Mouse (Mus musculus) liver, embryonic 13.5 days (tissue): ENCODE measurements around the gene Fam102b. TPM values are rescaled to one million over a fixed set of nuclear protein-coding genes. Genes with fewer than 3 reads are reported as not detected.

ENCODE experiments used
- ATAC-seq: fragments of 200-750 bp; cut with Nextera tagmentation; 2 replicates; pipeline ENCODE4 v1.8.0; 2017; ENCODE audit warnings: low read depth, mild to moderate bottlenecking, moderate number of reproducible peaks, moderate library complexity
- DNase-seq: peaks from one replicate; pipeline ENCODE4 v3.0.0; 2022
- H3K27ac ChIP-seq: fragments of 300-500 bp; sonication (generic); 2 replicates; pipeline ENCODE4 v1.5.1; 2015; ENCODE audit warnings: moderate library complexity, mild to moderate bottlenecking, inconsistent platforms
- H3K27me3 ChIP-seq: fragments of 300-500 bp; sonication (generic); 2 replicates; pipeline ENCODE4 v1.6.1; 2015; ENCODE audit warnings: mild to moderate bottlenecking, inconsistent platforms
- H3K36me3 ChIP-seq: fragments of 300-500 bp; sonication (generic); 2 replicates; pipeline ENCODE4 v1.6.1; 2015; ENCODE audit warnings: mild to moderate bottlenecking, inconsistent platforms
- H3K4me1 ChIP-seq: fragments of 300-500 bp; sonication (generic); replicated peaks from 2 replicates; pipeline ENCODE4 v1.6.1; 2015; ENCODE audit warnings: inconsistent platforms
- H3K4me2 ChIP-seq: fragments of 300-500 bp; sonication (generic); 2 replicates; pipeline ENCODE4 v1.6.1; 2015; ENCODE audit warnings: inconsistent platforms, mild to moderate bottlenecking, moderate library complexity
- H3K4me3 ChIP-seq: fragments of 300-500 bp; sonication (generic); replicated peaks from 2 replicates; pipeline ENCODE4 v1.5.1; 2015; ENCODE audit warnings: mild to moderate bottlenecking, inconsistent platforms
- H3K9ac ChIP-seq: fragments of 300-500 bp; sonication (generic); 2 replicates; pipeline ENCODE4 v1.6.1; 2015; ENCODE audit warnings: mild to moderate bottlenecking, inconsistent platforms
- H3K9me3 ChIP-seq: fragments of 300-500 bp; sonication (generic); replicated peaks from 2 replicates; pipeline ENCODE4 v1.6.1; 2016; ENCODE audit warnings: inconsistent platforms
- WGBS: fragments of 180-500 bp; shearing (Covaris S2); methylation state at CpG from one replicate; pipeline ENCODE4 v1.1.7; 2015; ENCODE audit not compliant: insufficient replicate concordance; 5-methylcytosine and 5-hydroxymethylcytosine counted together
- polyA plus RNA-seq: library from polyadenylated mRNA; unstranded; fragments of >200 nt; fragmentation: Nextera tagmentation; extraction: Ambion mirVana; gene quantifications from 2 replicates; pipeline ENCODE4 v1.2.1, GENCODE M21; 2015

Gene Fam102b
- polyA plus RNA-seq, 1 experiment from 2014 or later, result 1.9 TPM

DNA sequence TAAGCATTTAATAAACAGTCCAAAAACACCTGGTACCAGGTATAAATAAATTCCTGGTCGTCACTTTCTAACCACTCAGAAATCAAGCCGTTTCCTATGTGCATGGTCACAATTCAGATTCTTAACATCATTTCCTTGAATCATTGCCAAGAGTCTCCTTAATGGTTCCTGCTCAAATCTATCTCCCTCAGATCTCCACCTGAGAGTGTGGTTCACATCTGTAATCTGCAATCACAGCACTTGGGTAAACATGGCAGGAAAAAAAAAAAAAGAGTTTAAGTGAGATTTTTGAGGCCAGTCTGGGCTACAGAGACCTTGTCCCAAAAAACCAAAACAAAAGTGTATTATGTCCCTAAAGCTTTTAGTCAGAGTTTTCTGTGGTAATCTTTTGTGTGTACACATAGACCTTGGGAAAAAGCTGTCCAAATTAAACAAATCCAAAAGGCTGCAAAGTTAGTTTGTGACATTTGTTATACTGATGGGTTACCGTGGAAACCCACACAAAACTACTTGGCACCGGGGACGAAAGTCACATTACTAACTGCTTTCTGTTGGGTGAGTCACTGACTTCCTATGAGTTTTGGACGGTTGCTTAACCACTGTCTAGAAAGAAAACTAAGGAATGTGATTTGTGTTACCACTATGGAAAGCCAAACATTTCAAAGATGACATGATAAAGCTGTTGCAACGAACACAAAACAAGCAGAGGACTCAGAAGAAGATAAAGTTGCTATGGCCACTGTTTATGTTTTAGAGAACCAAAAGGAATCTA is 16.7 kb downstream of the Fam102b start:
- H3K27me3 ChIP-seq, result no peaks in the 10 kb centered on the region
- H3K36me3 ChIP-seq, result no peaks in the 10 kb centered on the region
- H3K27ac ChIP-seq, result no peak overlapping the region
- no peak overlapping the region for H3K4me3 ChIP-seq
- no peak overlapping the region for H3K9ac ChIP-seq
- DNase-seq (no peak), ATAC-seq (no peak)
- WGBS, result 46% methylated on average over 7 of the region's 7 CpGs
- no peaks in the 10 kb centered on the region for H3K9me3 ChIP-seq
- no peak overlapping the region for H3K4me2 ChIP-seq
- 0 out of 2 replicates have a peak, but pooled peaks cover 7% of the 10 kb centered on the region for H3K4me1 ChIP-seq

DNA sequence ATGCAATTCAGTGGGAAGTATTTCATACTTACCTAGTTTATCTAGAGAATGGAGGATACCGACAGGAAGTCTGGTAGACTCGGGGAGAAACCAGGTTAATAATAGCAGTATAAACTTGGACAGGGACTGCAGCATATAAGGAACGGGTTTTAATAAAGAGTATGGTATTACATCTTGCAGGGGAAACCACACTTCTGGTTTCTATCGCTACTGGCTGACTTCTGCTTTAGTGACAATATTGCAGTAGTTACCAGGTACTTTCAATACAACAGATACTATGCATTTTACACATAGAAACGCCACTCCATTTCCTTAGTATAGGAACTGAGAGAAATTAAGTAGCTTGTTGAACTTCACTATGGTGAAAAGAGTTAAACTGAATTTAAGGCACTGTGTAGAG is 19.2 kb downstream of the Fam102b start:
- DNase-seq (no peak), ATAC-seq (no peak)
- Histone ChIP-seq H3K9ac (no peak overlapping the region), H3K9me3 (no peaks in the 10 kb centered on the region), H3K4me3 (no peak overlapping the region), H3K27ac (no peak overlapping the region), H3K36me3 (no peaks in the 10 kb centered on the region), H3K27me3 (no peaks in the 10 kb centered on the region), H3K4me2 (no peak overlapping the region), H3K4me1 (0 out of 2 replicates have a peak, but pooled peaks cover 7% of the 10 kb centered on the region)
- 47% methylated on average over 5 of the region's 5 CpGs for WGBS

- Histone ChIP-seq H3K36me3 (no peaks in the 10 kb centered on the region), H3K4me1 (0 out of 2 replicates have a peak, but pooled peaks cover 3% of the 10 kb centered on the region), H3K4me3 (no peak overlapping the region), H3K27ac (no peak overlapping the region), H3K27me3 (no peaks in the 10 kb centered on the region), H3K4me2 (no peak overlapping the region), H3K9ac (no peak overlapping the region), H3K9me3 (no peaks in the 10 kb centered on the region)
- no peak for DNase-seq
- ATAC-seq, result no peak
- WGBS, result 72% methylated on average over 5 of the region's 5 CpGs
Observed at GRCm38 (mm10) chr3:109005777-109006176, 21.6 kb downstream of the Fam102b start.

GRCm38 (mm10) chr3:108999173-108999572 is 28.2 kb downstream of the Fam102b start:
- Histone ChIP-seq H3K4me2 (no peak overlapping the region), H3K9me3 (no peaks in the 10 kb centered on the region), H3K27ac (no peak overlapping the region), H3K27me3 (no peaks in the 10 kb centered on the region), H3K36me3 (no peaks in the 10 kb centered on the region), H3K9ac (no peak overlapping the region), H3K4me3 (no peak overlapping the region), H3K4me1 (peaks cover 31% of the 10 kb centered on the region)
- ATAC-seq (no peak), DNase-seq (no peak)
- WGBS, result 72% methylated on average over 1 of the region's 1 CpGs

GRCm38 (mm10) chr3:108997762-108998161 is 29.6 kb downstream of the Fam102b start:
- WGBS, result 21% methylated on average over 4 of the region's 4 CpGs
- H3K27ac ChIP-seq, result no peak overlapping the region

GRCm38 (mm10) chr3:108997284-108997683 is 30.1 kb downstream of the Fam102b start:
- no peak for DNase-seq
- Histone ChIP-seq H3K4me3 (peak overlapping the region; percentile 25), H3K27me3 (no peaks in the 10 kb centered on the region), H3K4me1 (peaks cover 47% of the 10 kb centered on the region), H3K27ac (no peak overlapping the region; the same call in 1 of the 2 replicates), H3K36me3 (no peaks in the 10 kb centered on the region), H3K9ac (0 out of 2 replicates have a peak overlapping the region, but pooled peaks have one; percentile 19), H3K9me3 (no peaks in the 10 kb centered on the region), H3K4me2 (peak overlapping the region; percentile 57)
- 16% methylated on average over 11 of the region's 11 CpGs for WGBS
- peak; percentile 53 for ATAC-seq

More at GRCm38 (mm10) chr3:108997762-108998161, 29.6 kb downstream of the Fam102b start:
- peak; percentile 47 for DNase-seq
- ATAC-seq, result peak; percentile 78; the same call in 1 of the 2 replicates
- Histone ChIP-seq H3K4me2 (peak overlapping the region; percentile 57), H3K27me3 (no peaks in the 10 kb centered on the region), H3K4me3 (peak overlapping the region; percentile 25), H3K9ac (no peak overlapping the region), H3K4me1 (peaks cover 44% of the 10 kb centered on the region), H3K9me3 (no peaks in the 10 kb centered on the region), H3K36me3 (no peaks in the 10 kb centered on the region)

DNA sequence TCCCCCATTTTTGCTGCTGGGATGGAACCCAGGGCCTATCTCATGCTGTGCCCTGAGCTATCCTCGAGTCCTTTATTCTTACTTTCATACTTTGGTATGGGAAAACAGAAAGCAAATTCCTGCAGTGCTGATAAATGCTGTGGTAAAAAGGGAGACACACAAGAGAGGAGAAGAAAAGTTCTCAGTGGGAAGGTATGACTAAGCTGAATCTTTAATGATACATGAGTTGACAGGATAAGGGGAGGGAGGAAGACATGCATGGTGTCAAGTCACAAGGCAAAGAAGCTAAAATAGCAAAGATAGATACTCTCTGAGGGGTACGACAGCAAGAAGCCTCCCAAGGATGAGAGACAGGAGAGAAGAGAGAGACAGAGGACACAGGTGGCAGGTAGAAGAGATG is 32.0 kb downstream of the Fam102b start:
- H3K36me3 ChIP-seq, result no peaks in the 10 kb centered on the region
- H3K4me3 ChIP-seq, result no peak overlapping the region
- H3K9me3 ChIP-seq, result no peaks in the 10 kb centered on the region
- no peak overlapping the region for H3K9ac ChIP-seq
- no peak for ATAC-seq
- no peak overlapping the region for H3K27ac ChIP-seq
- WGBS, result 18% methylated on average over 2 of the region's 2 CpGs
- DNase-seq, result no peak
- H3K4me1 ChIP-seq, result peaks cover 47% of the 10 kb centered on the region
- no peaks in the 10 kb centered on the region for H3K27me3 ChIP-seq
- no peak overlapping the region for H3K4me2 ChIP-seq

- Histone ChIP-seq H3K27me3 (no peaks in the 10 kb centered on the region), H3K9ac (no peak overlapping the region), H3K27ac (no peak overlapping the region), H3K9me3 (no peaks in the 10 kb centered on the region), H3K4me1 (peaks cover 47% of the 10 kb centered on the region), H3K4me2 (no peak overlapping the region), H3K4me3 (no peak overlapping the region), H3K36me3 (no peaks in the 10 kb centered on the region)
- no peak for ATAC-seq
- 18% methylated on average over 2 of the region's 2 CpGs for WGBS
- no peak for DNase-seq
Observed at GRCm38 (mm10) chr3:108994477-108994876, 32.9 kb downstream of the Fam102b start.

GRCm38 (mm10) chr3:108989971-108990548 is 37.3 kb downstream of the Fam102b start:
- no peak overlapping the region for H3K9ac ChIP-seq
- WGBS, result 74% methylated on average over 9 of the region's 9 CpGs
- no peak overlapping the region for H3K4me3 ChIP-seq
- no peak overlapping the region for H3K4me2 ChIP-seq
- no peaks in the 10 kb centered on the region for H3K36me3 ChIP-seq
- ATAC-seq (no peak), DNase-seq (no peak)
- H3K4me1 ChIP-seq, result peaks cover 24% of the 10 kb centered on the region
- no peaks in the 10 kb centered on the region for H3K9me3 ChIP-seq
- no peak overlapping the region for H3K27ac ChIP-seq
- no peaks in the 10 kb centered on the region for H3K27me3 ChIP-seq

DNA sequence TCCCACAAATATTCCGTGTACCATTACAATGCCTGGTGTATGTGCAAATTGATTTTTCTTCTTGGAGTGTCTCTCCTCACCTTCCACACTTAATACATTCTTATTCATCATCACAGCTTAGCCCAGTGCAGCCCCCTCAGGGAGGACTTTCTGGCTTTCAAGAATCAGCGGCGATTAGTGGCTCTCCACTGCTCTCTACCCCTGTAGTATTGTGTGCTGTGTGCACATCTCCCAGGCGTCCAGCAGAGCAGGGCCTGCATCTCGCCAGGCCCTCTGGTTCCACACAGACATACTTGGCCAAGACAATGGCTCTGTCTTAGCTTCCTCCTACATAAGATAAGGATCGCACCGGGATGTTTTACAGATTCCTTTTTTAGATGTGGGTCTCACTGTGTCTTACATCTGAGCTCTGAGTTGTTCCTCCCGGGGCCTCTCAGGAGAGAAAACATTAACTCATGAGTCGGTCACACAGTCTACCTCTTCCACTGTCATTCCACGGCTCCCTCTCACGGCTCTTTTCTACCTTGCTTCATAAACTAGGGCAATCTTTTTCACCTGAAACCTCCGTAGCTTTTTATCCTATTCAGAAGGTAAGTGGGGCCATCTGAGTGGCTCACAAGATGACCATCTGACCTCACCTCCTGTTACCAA is 40.3 kb downstream of the Fam102b start:
- no peak for ATAC-seq
- Histone ChIP-seq H3K4me2 (no peak overlapping the region), H3K4me1 (peaks cover 25% of the 10 kb centered on the region), H3K9ac (no peak overlapping the region), H3K27me3 (no peaks in the 10 kb centered on the region), H3K36me3 (no peaks in the 10 kb centered on the region), H3K4me3 (no peak overlapping the region), H3K27ac (no peak overlapping the region), H3K9me3 (no peaks in the 10 kb centered on the region)
- no peak for DNase-seq
- WGBS, result 59% methylated on average over 12 of the region's 12 CpGs

DNA sequence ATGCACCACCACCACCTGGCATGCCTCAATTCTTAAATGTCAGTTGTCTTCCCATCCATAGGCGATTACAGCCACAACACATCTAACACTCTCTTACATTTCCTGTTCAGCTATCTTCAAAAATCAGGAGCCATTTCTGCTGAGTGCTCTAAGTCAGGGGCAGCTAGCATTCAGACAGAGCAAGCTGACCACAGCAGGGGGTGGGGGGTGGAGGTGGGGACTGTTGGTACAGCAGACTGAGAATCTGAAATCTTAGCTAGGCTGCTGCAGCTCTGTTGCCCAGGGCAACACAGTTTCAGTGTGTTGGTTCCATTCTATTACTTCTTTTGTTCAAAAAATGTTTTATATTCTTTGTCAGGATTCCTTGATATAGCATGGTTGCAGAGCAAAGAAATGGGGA is 40.9 kb downstream of the Fam102b start:
- Histone ChIP-seq H3K27me3 (no peaks in the 10 kb centered on the region), H3K4me2 (no peak overlapping the region), H3K4me1 (peaks cover 31% of the 10 kb centered on the region), H3K9me3 (no peaks in the 10 kb centered on the region), H3K9ac (no peak overlapping the region), H3K4me3 (no peak overlapping the region), H3K36me3 (no peaks in the 10 kb centered on the region), H3K27ac (no peak overlapping the region)
- WGBS, result 28% methylated on average over 1 of the region's 1 CpGs
- no peak for ATAC-seq
- no peak for DNase-seq
